Mouse (Mus musculus): ENCODE data around the gene Dnaja2.

- TF ChIP-seq TAL1 (conservative IDR thresholded peaks at IDR 0.05; ENCODE audit: low read depth, low read length) = no peak
- TF ChIP-seq CTCF (IDR thresholded peaks at IDR 0.05; ENCODE audit: low read depth, low read length) = no peak
- TF ChIP-seq POLR2AphosphoS5 (IDR thresholded peaks at IDR 0.05; ENCODE audit: insufficient replicate concordance, low read depth, low read length) = no peak
- TF ChIP-seq GATA1 (IDR thresholded peaks at IDR 0.05; ENCODE audit: borderline replicate concordance, low read length) = no peak
These were observed 10.0 kb upstream of the Dnaja2 start for GRCm38 (mm10) chr8:85565186-85565585.

Measured in G1E (cell line).